Comparison of ENCODE assay signal across 8 mouse cellular contexts in genomic region chr10:71348637-71349280, GRCm38 (mm10). TPM values are rescaled to one million over a fixed set of nuclear protein-coding genes. Genes with fewer than 3 reads are reported as not detected.
DNase-seq lines count a peak whose midpoint lies in the region; ATAC-seq and TF ChIP-seq lines count a peak whose summit lies in the region.

No protein-coding gene starts in this region.

- H3K4me1 ChIP-seq in lung, adult 2 months (ENCODE audit: control insufficient read depth, insufficient read depth, low read length), result peaks cover 15% of the 10 kb centered on the region
- H3K4me1 ChIP-seq in heart, embryonic 14.5 days (ENCODE audit: control insufficient read depth in 2 of 2, insufficient read depth in 2 of 2, low read length in 2 of 2), result peaks cover 1 to 22% of the 10 kb centered on the region in 2 experiments; a peak in 3 of 4 replicates
- peaks cover 24% of the 10 kb centered on the region for H3K4me1 ChIP-seq in liver, embryonic 11.5 days (replicated peaks; ENCODE audit: control insufficient read depth, insufficient read depth, low read length)
- H3K4me1 ChIP-seq in olfactory bulb, adult 2 months (ENCODE audit: control insufficient read depth, insufficient read depth, low read length), result peaks cover 5% of the 10 kb centered on the region

- H3K36me3 ChIP-seq in heart, embryonic 14.5 days (ENCODE audit: control insufficient read depth, insufficient read depth, low read length), result no peaks in the 10 kb centered on the region; the same call in 1 of the 2 replicates
- peaks cover 3% of the 10 kb centered on the region; the same call in 1 of the 2 replicates for H3K36me3 ChIP-seq in liver, embryonic 11.5 days (ENCODE audit: control insufficient read depth, insufficient read depth, low read length)

- peak overlapping the region; percentile 86 for H3K4me2 ChIP-seq in heart, embryonic 14.5 days (ENCODE audit: low read length)
- H3K4me2 ChIP-seq in liver, embryonic 11.5 days, result peak overlapping the region; percentile 90

- no peaks in the 10 kb centered on the region for H3K9me3 ChIP-seq in heart, embryonic 14.5 days (ENCODE audit: control insufficient read depth, low read length)
- H3K9me3 ChIP-seq in liver, embryonic 11.5 days (ENCODE audit: control insufficient read depth, low read length), result no peaks in the 10 kb centered on the region

- DNase-seq in lung, adult 2 months, result no peak
- DNase-seq in lung, postnatal 4 days, result no peak
- peak; percentile 45 for DNase-seq in brain, embryonic 14.5 days (ENCODE audit: low read depth)
- DNase-seq in liver, embryonic 11.5 days (ENCODE audit: low spot score), result peak; percentile 46
- no peak for DNase-seq in retina, postnatal 1 day
- DNase-seq in thymus, postnatal 4 days, result no peak

- no peaks in the 10 kb centered on the region for H3K27me3 ChIP-seq in heart, embryonic 14.5 days (ENCODE audit: control insufficient read depth, insufficient read depth, low read length)
- no peaks in the 10 kb centered on the region for H3K27me3 ChIP-seq in liver, embryonic 11.5 days (replicated peaks; ENCODE audit: control insufficient read depth, insufficient read depth, low read length)

- peak overlapping the region; percentile 85 for H3K9ac ChIP-seq in heart, embryonic 14.5 days (ENCODE audit: low read length)
- H3K9ac ChIP-seq in liver, embryonic 11.5 days (ENCODE audit: low read depth, low read length), result peak overlapping the region; percentile 86

- peak overlapping the region in 1 of 2 experiments; percentile 76; a peak in 1 of 4 replicates for H3K27ac ChIP-seq in heart, embryonic 14.5 days (replicated peaks in 1 of 2; ENCODE audit: control insufficient read depth in 1 of 2, insufficient read depth in 1 of 2, low read depth in 2 of 2, low read length in 2 of 2)
- peak overlapping the region; percentile 75 for H3K27ac ChIP-seq in liver, embryonic 11.5 days (ENCODE audit: low read depth, low read length)
- H3K27ac ChIP-seq in olfactory bulb, adult 2 months (ENCODE audit: insufficient read depth, low read depth, low read length), result no peak overlapping the region; the same call in 1 of the 2 replicates

- WGBS in lung, adult 2 months, result 15% methylated on average over 16 of the region's 16 CpGs
- 26% methylated on average over 16 of the region's 16 CpGs for WGBS in heart, embryonic 14.5 days
- WGBS in liver, embryonic 11.5 days, result 20% methylated on average over 16 of the region's 16 CpGs
- 13% methylated on average over 16 of the region's 16 CpGs for WGBS in olfactory bulb, adult 2 months

- no peak for TF ChIP-seq CTCF in lung, adult 2 months (IDR thresholded peaks at IDR 0.05; ENCODE audit: insufficient read depth, low read length)
- TF ChIP-seq CTCF in brain, embryonic 14.5 days (IDR thresholded peaks at IDR 0.05; ENCODE audit: borderline replicate concordance, extremely low read depth, insufficient read depth, insufficient read length), result no peak
- no peak for TF ChIP-seq CTCF in olfactory bulb, adult 2 months (IDR thresholded peaks at IDR 0.05; ENCODE audit: insufficient read depth, low read depth, low read length)

- ATAC-seq in heart, embryonic 14.5 days (ENCODE audit: insufficient number of reproducible peaks, insufficient read depth, low FRiP score, low read depth), result no peak
- no peak for ATAC-seq in liver, embryonic 11.5 days (replicated peaks; ENCODE audit: low FRiP score)

- peak overlapping the region; percentile 80 for H3K4me3 ChIP-seq in lung, adult 2 months (replicated peaks; ENCODE audit: extremely low read depth, low read depth, low read length)
- peak overlapping the region; percentile 65 to 89 for H3K4me3 ChIP-seq in heart, embryonic 14.5 days (ENCODE audit: control insufficient read depth in 1 of 2, insufficient read depth in 1 of 2, low read depth in 1 of 2, low read length in 2 of 2)
- H3K4me3 ChIP-seq in liver, embryonic 11.5 days (ENCODE audit: low read depth, low read length), result peak overlapping the region; percentile 83
- peak overlapping the region; percentile 89 for H3K4me3 ChIP-seq in olfactory bulb, adult 2 months (ENCODE audit: insufficient read depth, low read depth, low read length)

- TF ChIP-seq POLR2A in lung, adult 2 months (IDR thresholded peaks at IDR 0.05; ENCODE audit: borderline replicate concordance, extremely low read depth, low read depth, low read length), result no peak
- no peak for TF ChIP-seq POLR2A in brain, embryonic 14.5 days (IDR thresholded peaks at IDR 0.05; ENCODE audit: borderline replicate concordance, extremely low read depth, insufficient read depth, insufficient read length, poor library complexity, severe bottlenecking)
- TF ChIP-seq POLR2A in olfactory bulb, adult 2 months (IDR thresholded peaks at IDR 0.05; ENCODE audit: insufficient read depth, low read depth, low read length), result no peak

RNA-seq across cellular contexts. Expression of gene Ipmk, which starts 1.2 kb away (rescaled TPM):
- 12.2 and 12.4 TPM in 2 replicates for polyA plus RNA-seq in lung, adult 2 months (2012; rRNA removed)
- polyA plus RNA-seq in brain, embryonic 14.5 days (2012; rRNA removed), result 15.6 and 20.5 TPM in 2 replicates
- 8.7 and 8.8 TPM in 2 replicates for polyA plus RNA-seq in heart, embryonic 14.5 days (2014; fragmentation: Nextera tagmentation; extraction: Ambion mirVana)
- 18.2 and 21.0 TPM in 2 replicates for polyA plus RNA-seq in liver, embryonic 11.5 days (2014; fragmentation: Nextera tagmentation; extraction: Ambion mirVana)
- not detected in 2 replicates for polyA plus RNA-seq in olfactory bulb, adult 2 months (2012; ENCODE audit: insufficient read depth, insufficient read length, low replicate concordance, missing spikeins)

RNA-seq across cellular contexts. Expression of gene Cisd1, which starts 4.0 kb away (rescaled TPM):
- polyA plus RNA-seq in lung, adult 2 months (2012; rRNA removed), result 35.7 and 40.6 TPM in 2 replicates
- polyA plus RNA-seq in brain, embryonic 14.5 days (2012; rRNA removed), result 98.2 and 110 TPM in 2 replicates
- 217 and 220 TPM in 2 replicates for polyA plus RNA-seq in heart, embryonic 14.5 days (2014; fragmentation: Nextera tagmentation; extraction: Ambion mirVana)
- polyA plus RNA-seq in liver, embryonic 11.5 days (2014; fragmentation: Nextera tagmentation; extraction: Ambion mirVana), result 129 TPM in 2 replicates
- polyA plus RNA-seq in olfactory bulb, adult 2 months (2012; ENCODE audit: insufficient read depth, insufficient read length, low replicate concordance, missing spikeins), result not detected in 2 replicates

Comparison
In these comparisons a context has a peak if more than half of its experiments do, and no peak if none do; other contexts are left out.
1. DNase-seq: peak in brain, embryonic 14.5 days (single experiment) and liver, embryonic 11.5 days (single experiment); none in lung, adult 2 months (single experiment), lung, postnatal 4 days (0 of 2), retina, postnatal 1 day (single experiment) and thymus, postnatal 4 days (single experiment).
2. RNA of gene Cisd1, which starts 4.0 kb away (polyA plus RNA-seq): 217 to 220 TPM in heart, embryonic 14.5 days, 129 TPM in liver, embryonic 11.5 days, 98.2 to 110 TPM in brain, embryonic 14.5 days and 35.7 to 40.6 TPM in lung, adult 2 months; not detected in olfactory bulb, adult 2 months; every median in the first group is over 10 times any median in the second.
3. Peak in every context shown above with its lines, with median percentiles within 50 percentile points of each other: H3K4me3 ChIP-seq.